Mouse (Mus musculus): ENCODE results near the gene Ufd1. TPM values are rescaled to one million over a fixed set of nuclear protein-coding genes. Genes with fewer than 3 reads are reported as not detected.
A peak's percentile ranks its signal among the peaks of the same experiment; 100 is the strongest.

The Ufd1 gene
- total RNA-seq, 2 experiments from 2014 or later = 65.5 to 69.2 TPM

GRCm38 (mm10) chr16:18877386-18878090 is 66.0 kb downstream of the Ufd1 start:
- intact Hi-C loops (cut with DNase I) = loop anchor here (2.0 kb wide), 1 partner anchor 65 kb away; no protein-coding TSS in a partner anchor
- DNase-seq = peak; percentile 58 to 69

GRCm38 (mm10) chr16:18878091-18878720 is 66.6 kb downstream of the Ufd1 start:
- intact Hi-C loops (cut with DNase I) = no loop called here
- DNase-seq = no peak

GRCm38 (mm10) chr16:18884044-18884443 is 72.5 kb downstream of the Ufd1 start:
- DNase-seq = no peak
- intact Hi-C loops (cut with DNase I) = no loop called here

Other genes with a start within 250 kb of the Ufd1 start
- gene Tbx1, start 221.1 kb upstream of the Ufd1 start, total RNA-seq (2021) = 1 to 10 TPM in 1 of 2 experiments, under 1 TPM in 1; 0.57 to 1.1 TPM
- gene Gp1bb, start 189.4 kb upstream of the Ufd1 start, total RNA-seq (2021) = 1 to 10 TPM in 1 of 2 experiments, under 1 TPM in 1; 0.77 to 1.2 TPM
- 1 to 10 TPM; 2.2 to 4.1 TPM for gene Gm49601, start 185.4 kb upstream of the Ufd1 start, total RNA-seq (2021)
- 10 to 100 TPM; 11.3 to 11.6 TPM for gene Sept5, start 181.8 kb upstream of the Ufd1 start, total RNA-seq (2021)
- gene Cldn5, start 34.9 kb upstream of the Ufd1 start, total RNA-seq (2021) = 10 to 100 TPM; 79.8 to 90.1 TPM
- gene Cdc45, start 208 bp downstream of the Ufd1 start, total RNA-seq (2021) = 1 to 10 TPM; 8.6 to 9.9 TPM
- 10 to 100 TPM; 20.3 to 20.8 TPM for gene 2510002D24Rik, start 24.8 kb downstream of the Ufd1 start, total RNA-seq (2021)
- gene Gm28539, start 24.8 kb downstream of the Ufd1 start, total RNA-seq (2021) = 1 to 10 TPM; 1.2 to 1.5 TPM
- gene Mrpl40, start 65.1 kb downstream of the Ufd1 start, total RNA-seq (2021) = 10 to 100 TPM; 57.0 to 60.1 TPM
- 10 to 100 TPM; 34.3 to 35.7 TPM for gene Hira, start 65.3 kb downstream of the Ufd1 start, total RNA-seq (2021)